Mouse (Mus musculus) CD4-positive, CD25-positive, alpha-beta regulatory T cell, adult 4 months (primary cell): Measurements from ENCODE around the gene Sspo. TPM values are rescaled to one million over a fixed set of nuclear protein-coding genes. Genes with fewer than 3 reads are reported as not detected.

Experiments used
- ATAC-seq: one replicate; pipeline ENCODE4 v1.8.0; 2017
- polyA plus RNA-seq, 2 experiments: library from polyadenylated mRNA; unstranded; fragments of 100-300 nt; shearing (Covaris generic); gene quantifications; one replicate each; pipeline ENCODE4 v1.2.1; 2017

Sspo gene
- polyA plus RNA-seq = under 1 TPM; 0.20 to 0.73 TPM

- ATAC-seq = no peak
Observed at GRCm38 (mm10) chr6:48447929-48448328, at the start of gene Sspo. Sspo (plus strand) TSS chr6:48448229.

- no peak for ATAC-seq
Observed at GRCm38 (mm10) chr6:48399906-48400305, 48.1 kb upstream of the Sspo start.

GRCm38 (mm10) chr6:48404071-48404470, 44.0 kb upstream of the Sspo start:
- no peak for ATAC-seq

GRCm38 (mm10) chr6:48409726-48410343, 38.2 kb upstream of the Sspo start:
- ATAC-seq = no peak

- ATAC-seq = no peak
Observed at GRCm38 (mm10) chr6:48410551-48410950, 37.5 kb upstream of the Sspo start.

GRCm38 (mm10) chr6:48411193-48412092, 36.6 kb upstream of the Sspo start:
- ATAC-seq = no peak

- ATAC-seq = no peak
Observed at GRCm38 (mm10) chr6:48412147-48412546, 35.9 kb upstream of the Sspo start.

- ATAC-seq = no peak
Observed at GRCm38 (mm10) chr6:48412662-48413061, 35.4 kb upstream of the Sspo start.

- no peak for ATAC-seq
Observed at GRCm38 (mm10) chr6:48413081-48413480, 34.9 kb upstream of the Sspo start.

- no peak for ATAC-seq
Observed at GRCm38 (mm10) chr6:48414886-48415285, 33.1 kb upstream of the Sspo start.

- no peak for ATAC-seq
Observed at GRCm38 (mm10) chr6:48415636-48416035, 32.4 kb upstream of the Sspo start.

GRCm38 (mm10) chr6:48416486-48416885, 31.5 kb upstream of the Sspo start:
- no peak for ATAC-seq

GRCm38 (mm10) chr6:48420647-48421046, 27.4 kb upstream of the Sspo start:
- no peak for ATAC-seq

- ATAC-seq = no peak
Observed at GRCm38 (mm10) chr6:48423336-48423735, 24.7 kb upstream of the Sspo start.

GRCm38 (mm10) chr6:48424074-48424473, 24.0 kb upstream of the Sspo start:
- no peak for ATAC-seq

- ATAC-seq = no peak
Observed at GRCm38 (mm10) chr6:48426956-48427355, 21.1 kb upstream of the Sspo start.

GRCm38 (mm10) chr6:48428769-48429557, 19.1 kb upstream of the Sspo start:
- ATAC-seq = no peak

- no peak for ATAC-seq
Observed at GRCm38 (mm10) chr6:48430748-48431147, 17.3 kb upstream of the Sspo start.

- no peak for ATAC-seq
Observed at GRCm38 (mm10) chr6:48432893-48433816, 14.9 kb upstream of the Sspo start.

GRCm38 (mm10) chr6:48434651-48435050, 13.4 kb upstream of the Sspo start:
- no peak for ATAC-seq

GRCm38 (mm10) chr6:48435111-48435510, 12.9 kb upstream of the Sspo start:
- no peak for ATAC-seq
